Mouse (Mus musculus) ES-E14 (cell line): ENCODE measurements at regions not wholly inside any gene's neighbourhood (a gene's known extent, or its start where the extent isn't known, plus 50 kb on each side); places are given as distances from the start of the nearest gene placed in this dataset.

Experiments used
- DNase-seq: peaks from one replicate; pipeline ENCODE4 v3.0.0-alpha.2; 2013; ENCODE audit warnings: low read depth, low spot score
- H3K27ac ChIP-seq: 2 replicates; pipeline ENCODE4 v1.5.1; 2012; ENCODE audit warnings: low read depth, mild to moderate bottlenecking, low read length, moderate library complexity, mixed read lengths; ENCODE audit not compliant: poor library complexity, insufficient read depth, severe bottlenecking
- H3K36me3 ChIP-seq: 2 replicates; pipeline ENCODE4 v1.6.1; 2012; ENCODE audit warnings: mild to moderate bottlenecking, low read length, moderate library complexity, mixed read lengths; ENCODE audit not compliant: control insufficient read depth, poor library complexity, insufficient read depth, severe bottlenecking
- H3K4me1 ChIP-seq, 2 experiments: fragments of 150-350 bp in 1 of 2; sonication (generic) in 1 of 2; 2 replicates each; pipeline ENCODE4 v1.6.1; 2012; ENCODE audit warnings: low read length in 2 of 2, mild to moderate bottlenecking in 1 of 2, mixed read lengths in 1 of 2; ENCODE audit not compliant: control insufficient read depth in 2 of 2, insufficient read depth in 2 of 2, poor library complexity in 1 of 2
- H3K4me3 ChIP-seq, 2 experiments: fragments of 150-350 bp in 1 of 2; sonication (generic) in 1 of 2; 2 replicates each; pipeline ENCODE4 v1.5.1; 2012; ENCODE audit warnings: low read length in 2 of 2, low read depth in 1 of 2, mild to moderate bottlenecking in 1 of 2, mixed read lengths in 1 of 2; ENCODE audit not compliant: insufficient read depth in 1 of 2, poor library complexity in 1 of 2, severe bottlenecking in 1 of 2
- H3K9ac ChIP-seq: 2 replicates; pipeline ENCODE4 v1.6.1; 2012; ENCODE audit warnings: low read depth, mild to moderate bottlenecking, low read length, mixed read lengths; ENCODE audit not compliant: poor library complexity, insufficient read depth, severe bottlenecking
- H3K9me3 ChIP-seq: fragments of 150-350 bp; sonication (generic); 2 replicates; pipeline ENCODE4 v1.6.1; 2012; ENCODE audit warnings: low read depth, mild to moderate bottlenecking, low read length; ENCODE audit not compliant: control insufficient read depth, insufficient read depth
- CHD2 ChIP-seq: IDR thresholded peaks from 2 replicates; pipeline ENCODE4 v1.6.1; 2014; ENCODE audit warnings: mild to moderate bottlenecking, low read depth, low read length, inconsistent platforms
- HCFC1 ChIP-seq: IDR thresholded peaks from 2 replicates; pipeline ENCODE4 v1.6.1; 2012; ENCODE audit warnings: low read length, inconsistent platforms, borderline replicate concordance; ENCODE audit not compliant: insufficient read depth
- MAFK ChIP-seq: IDR thresholded peaks from 2 replicates; pipeline ENCODE4 v1.6.1; 2014; ENCODE audit warnings: mild to moderate bottlenecking, low read depth, low read length, inconsistent platforms; ENCODE audit not compliant: insufficient read depth
- ZC3H11A ChIP-seq: IDR thresholded peaks from 2 replicates; pipeline ENCODE4 v1.6.1; 2012; ENCODE audit warnings: low read depth, mild to moderate bottlenecking, inconsistent platforms, low read length, borderline replicate concordance
- ZNF384 ChIP-seq: IDR thresholded peaks from 2 replicates; pipeline ENCODE4 v1.6.1; 2012; ENCODE audit warnings: low read depth, low read length, inconsistent platforms
- in situ Hi-C, 2 experiments: fragments of 600-800 bp; cut with MboI; formaldehyde crosslinking; loops; one replicate each; pipeline ENCODE4 v1.15.1; 2025; ENCODE audit warnings: low sequenced_read_pairs in 2 of 2, inconsistent platforms in 1 of 2; ENCODE audit not compliant: unreplicated experiment in 2 of 2

- Histone ChIP-seq H3K4me1 (no peaks in the 10 kb centered on the region), H3K36me3 (no peaks in the 10 kb centered on the region), H3K4me3 (no peak overlapping the region), H3K9me3 (no peaks in the 10 kb centered on the region), H3K9ac (no peak overlapping the region), H3K27ac (no peak overlapping the region)
- no peak for DNase-seq
- in situ Hi-C loops: no loop called here
- TF ChIP-seq ZNF384 (no peak), CHD2 (no peak), HCFC1 (no peak), MAFK (no peak), ZC3H11A (no peak)
Observed at GRCm38 (mm10) chr1:194038711-194039110, 579.3 kb upstream of the Plxna2 start.

- Histone ChIP-seq H3K36me3 (no peaks in the 10 kb centered on the region), H3K9ac (no peak overlapping the region), H3K4me3 (no peak overlapping the region), H3K9me3 (no peaks in the 10 kb centered on the region), H3K27ac (no peak overlapping the region), H3K4me1 (0 out of 4 replicates have a peak, but pooled peaks cover 0 to 1% of the 10 kb centered on the region in 2 experiments)
- no peak for DNase-seq
- in situ Hi-C loops: no loop called here
- TF ChIP-seq ZNF384: no peak
- TF ChIP-seq CHD2: no peak
- no peak for TF ChIP-seq HCFC1
- no peak for TF ChIP-seq MAFK
- TF ChIP-seq ZC3H11A: no peak
Observed at GRCm38 (mm10) chr1:194034199-194034883, 583.7 kb upstream of the Plxna2 start.

DNA sequence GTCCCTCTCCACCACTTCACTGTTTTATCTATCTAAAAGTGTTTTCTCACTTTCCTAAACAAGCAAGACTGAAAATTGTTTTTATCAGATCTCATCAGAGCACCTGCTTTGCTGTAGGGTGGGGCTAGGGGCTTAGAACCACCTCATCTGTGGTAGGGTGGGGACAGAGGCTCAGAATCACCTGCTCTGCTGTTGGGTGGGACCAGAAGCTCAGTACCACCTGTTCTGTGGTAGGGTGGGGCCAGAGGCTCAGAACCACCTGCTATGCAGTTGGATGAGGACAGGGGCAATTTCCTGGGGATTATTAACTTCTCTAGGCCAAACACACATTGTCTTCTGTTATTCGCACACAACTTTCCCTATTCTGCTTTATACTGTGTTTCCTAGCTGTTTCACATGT, 585.4 kb upstream of the Plxna2 start:
- in situ Hi-C loops: no loop called here
- Histone ChIP-seq H3K36me3 (no peaks in the 10 kb centered on the region), H3K4me1 (0 out of 4 replicates have a peak, but pooled peaks cover 0 to 1% of the 10 kb centered on the region in 2 experiments), H3K9me3 (no peaks in the 10 kb centered on the region), H3K4me3 (no peak overlapping the region), H3K27ac (no peak overlapping the region), H3K9ac (no peak overlapping the region)
- DNase-seq: no peak
- TF ChIP-seq MAFK: no peak
- no peak for TF ChIP-seq ZNF384
- no peak for TF ChIP-seq CHD2
- no peak for TF ChIP-seq HCFC1
- no peak for TF ChIP-seq ZC3H11A

DNA sequence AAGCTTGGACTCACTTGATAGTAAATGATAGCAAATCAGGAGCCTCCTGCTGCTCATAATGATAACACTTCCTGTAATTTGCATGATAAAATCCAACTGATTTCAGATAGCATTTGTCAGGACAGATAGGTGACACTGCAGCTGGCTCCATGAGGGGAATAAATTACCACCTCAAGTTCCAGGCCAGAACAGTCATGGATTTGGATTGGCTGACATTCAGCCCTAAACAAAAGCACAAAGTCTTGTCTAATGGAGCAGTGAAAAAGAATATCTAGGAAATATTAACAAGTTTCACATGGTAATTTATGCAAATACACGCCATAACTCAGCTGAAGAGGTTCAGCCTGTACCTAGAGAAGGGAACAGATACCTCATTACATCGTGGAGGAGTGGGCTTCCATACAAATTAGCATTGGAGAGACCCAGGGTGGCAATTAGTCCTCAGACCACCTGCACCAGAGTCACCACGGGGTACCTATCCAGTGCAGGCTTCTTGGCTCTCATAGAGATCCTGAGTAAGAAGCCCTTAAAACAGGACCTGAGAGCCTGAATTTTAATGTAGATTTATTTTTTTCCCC, 587.3 kb upstream of the Plxna2 start:
- no peak for DNase-seq
- no peak overlapping the region for H3K27ac ChIP-seq
- TF ChIP-seq HCFC1: no peak
- TF ChIP-seq ZC3H11A: no peak
- no peak for TF ChIP-seq ZNF384
- no peak for TF ChIP-seq CHD2
- no peak for TF ChIP-seq MAFK
- no peak overlapping the region for H3K9ac ChIP-seq
- 0 out of 4 replicates have a peak, but pooled peaks cover 0 to 1% of the 10 kb centered on the region in 2 experiments for H3K4me1 ChIP-seq
- no peaks in the 10 kb centered on the region for H3K36me3 ChIP-seq
- H3K9me3 ChIP-seq: no peaks in the 10 kb centered on the region
- in situ Hi-C loops: no loop called here
- H3K4me3 ChIP-seq: no peak overlapping the region
